Mouse (Mus musculus) retina, postnatal 7 days (tissue): Measurements from ENCODE around the gene Gata3.

ENCODE experiments used
- DNase-seq: peaks from one replicate; pipeline ENCODE4 v3.0.0-alpha.2; 2012; ENCODE audit warnings: low read depth, low spot score

Gata3 gene

GRCm38 (mm10) chr2:9889651-9890183 is at the start of gene Gata3:
TSS of gene Gata3 (minus strand) at chr2:9890034.
- no peak for DNase-seq

DNA sequence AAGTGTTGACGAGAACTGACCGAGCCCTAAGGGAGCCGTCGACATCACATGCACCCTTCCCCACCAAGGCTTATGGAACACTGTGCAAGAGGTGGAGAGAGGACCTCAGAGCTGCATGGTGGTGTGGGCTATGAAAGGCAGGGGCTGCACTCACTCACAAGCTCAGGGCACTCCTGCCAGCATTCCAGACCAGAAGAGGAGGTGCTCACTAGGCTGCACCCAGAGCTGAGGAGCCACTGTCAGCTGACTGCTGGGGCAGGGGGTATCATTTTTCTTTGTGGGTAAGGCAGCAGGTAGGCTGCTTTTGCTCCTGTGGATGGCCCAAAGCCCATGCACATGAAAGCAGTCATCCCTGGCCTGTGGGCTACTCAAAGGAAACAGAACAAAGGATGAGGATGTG is 49.4 kb upstream of the Gata3 start:
- DNase-seq: no peak

GRCm38 (mm10) chr2:9935965-9936364 is 46.1 kb upstream of the Gata3 start:
- DNase-seq: no peak

GRCm38 (mm10) chr2:9926905-9927283 is 37.1 kb upstream of the Gata3 start:
- DNase-seq: no peak

GRCm38 (mm10) chr2:9926194-9926904 is 36.5 kb upstream of the Gata3 start:
- DNase-seq: no peak

- no peak for DNase-seq
Measured at GRCm38 (mm10) chr2:9918691-9919471, 29.0 kb upstream of the Gata3 start.

- no peak for DNase-seq
Measured at GRCm38 (mm10) chr2:9917602-9918001, 27.8 kb upstream of the Gata3 start.

DNA sequence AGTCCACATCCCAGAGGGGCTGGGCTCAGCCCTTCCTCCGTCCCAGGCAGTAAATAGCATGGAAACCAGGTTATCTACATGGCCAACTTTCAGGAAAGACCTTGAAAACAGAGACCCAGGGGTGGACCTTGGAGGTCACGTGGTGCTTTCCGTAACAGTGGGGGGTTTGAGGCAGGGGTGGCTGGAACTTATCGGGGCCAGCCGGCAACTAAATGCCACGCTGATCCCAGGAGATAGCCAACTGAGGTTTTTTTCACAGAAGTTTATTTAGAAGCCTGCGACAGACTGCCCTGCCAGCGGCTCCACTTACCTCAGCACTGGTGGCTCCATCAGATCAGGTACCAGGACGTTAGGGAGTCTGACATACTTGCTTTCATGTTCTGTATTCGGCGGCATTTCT is 16.2 kb upstream of the Gata3 start:
- DNase-seq: no peak

DNA sequence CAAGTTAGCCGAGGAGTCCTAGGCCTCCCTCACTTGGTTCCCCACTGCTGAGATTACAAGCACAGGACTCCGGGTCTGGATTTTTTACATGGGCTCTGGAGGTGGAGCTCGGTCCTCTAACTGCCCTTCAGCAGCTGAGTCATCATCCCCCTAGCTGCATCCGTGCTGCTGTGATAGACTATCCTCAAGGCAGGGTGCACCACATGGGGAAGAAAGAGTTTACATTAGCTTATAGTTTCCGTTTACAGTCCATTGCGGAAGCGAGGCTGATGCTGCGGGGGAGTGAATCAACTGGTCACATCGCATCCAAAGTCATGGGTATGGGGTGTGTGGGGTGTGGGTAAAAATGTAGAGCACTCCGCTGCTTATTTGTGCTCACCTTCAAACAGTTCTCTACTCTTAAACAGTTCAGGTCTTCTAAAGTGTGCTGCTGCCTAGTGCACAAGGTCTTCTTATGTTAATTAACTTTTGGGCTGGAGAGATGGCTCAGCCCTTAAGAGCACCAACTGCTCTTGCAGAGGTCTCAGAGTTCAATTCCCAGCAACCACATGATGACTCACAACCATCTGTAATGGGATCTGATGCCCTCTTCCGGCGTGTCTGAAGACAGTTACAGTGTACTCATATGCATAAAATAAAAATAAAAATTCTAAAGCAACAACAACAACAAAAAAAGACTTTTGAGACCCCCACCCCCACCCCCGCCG is 14.2 kb upstream of the Gata3 start:
- DNase-seq: no peak

- no peak for DNase-seq
Measured at GRCm38 (mm10) chr2:9897846-9898245, 8.0 kb upstream of the Gata3 start.

DNA sequence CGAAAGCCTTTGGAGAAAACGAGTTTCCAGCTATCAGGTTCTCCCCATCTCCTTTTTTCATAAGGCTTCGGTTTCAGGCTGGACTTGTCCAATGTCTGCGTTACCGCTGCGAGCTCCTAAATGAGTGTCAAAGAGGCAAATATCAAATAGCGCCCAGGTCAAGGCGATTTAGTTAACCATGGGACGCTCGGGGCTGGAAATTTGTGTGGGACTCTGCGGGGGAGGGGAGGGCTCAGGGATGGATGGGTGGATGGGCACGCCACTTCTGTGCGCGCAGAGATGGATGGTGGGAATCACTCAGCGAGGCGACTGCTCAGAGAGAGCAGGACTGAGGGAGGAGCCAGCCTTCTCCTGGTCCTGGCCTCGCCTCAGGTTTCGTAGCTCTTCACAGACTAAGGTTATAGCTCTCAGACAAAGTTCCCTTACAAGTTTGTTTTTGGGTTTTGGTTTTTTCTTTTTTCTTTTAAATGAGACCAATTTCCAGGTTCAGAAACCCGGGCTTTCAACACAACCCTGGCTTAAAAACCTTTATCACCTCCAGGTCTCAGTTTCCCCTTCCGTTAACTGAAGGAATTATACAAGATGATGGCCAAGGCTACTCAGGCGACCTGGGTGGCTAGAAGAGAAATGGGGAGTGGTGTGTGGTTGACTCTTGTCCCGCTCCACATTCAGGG is 6.4 kb upstream of the Gata3 start:
- no peak for DNase-seq

- no peak for DNase-seq
Measured at GRCm38 (mm10) chr2:9894836-9895593, 5.2 kb upstream of the Gata3 start.

DNA sequence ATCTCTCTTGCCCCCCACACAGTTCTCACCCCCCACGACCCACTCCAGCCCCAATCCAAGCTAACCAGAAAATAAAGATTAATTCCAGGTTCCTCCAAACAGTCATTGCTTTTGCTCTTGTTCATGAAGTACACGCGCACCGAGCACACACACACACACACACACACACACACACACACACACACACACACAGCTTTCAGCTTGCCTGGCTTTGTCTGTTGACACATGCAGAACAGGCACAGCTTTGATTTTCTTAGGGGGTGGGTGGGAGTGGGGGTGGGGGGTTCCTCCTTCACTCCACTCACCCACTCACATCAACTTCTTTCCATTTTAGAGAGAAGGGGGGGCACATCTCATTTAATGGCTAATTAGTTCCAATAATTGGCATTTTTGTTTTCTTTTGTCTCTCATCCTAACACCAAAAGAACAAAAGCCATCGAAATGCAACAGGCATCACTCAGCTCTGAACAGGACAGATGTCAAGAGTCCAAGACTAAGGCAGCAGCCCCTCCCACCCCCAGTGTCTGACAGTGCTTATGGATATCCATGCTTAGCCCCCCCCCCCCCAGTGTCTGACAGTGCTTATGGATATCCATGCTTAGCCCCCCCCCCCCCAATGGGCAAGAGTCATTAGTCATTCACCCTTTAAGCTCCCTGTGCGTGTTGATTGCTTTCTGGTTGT is 3.6 kb upstream of the Gata3 start:
- DNase-seq: no peak

DNA sequence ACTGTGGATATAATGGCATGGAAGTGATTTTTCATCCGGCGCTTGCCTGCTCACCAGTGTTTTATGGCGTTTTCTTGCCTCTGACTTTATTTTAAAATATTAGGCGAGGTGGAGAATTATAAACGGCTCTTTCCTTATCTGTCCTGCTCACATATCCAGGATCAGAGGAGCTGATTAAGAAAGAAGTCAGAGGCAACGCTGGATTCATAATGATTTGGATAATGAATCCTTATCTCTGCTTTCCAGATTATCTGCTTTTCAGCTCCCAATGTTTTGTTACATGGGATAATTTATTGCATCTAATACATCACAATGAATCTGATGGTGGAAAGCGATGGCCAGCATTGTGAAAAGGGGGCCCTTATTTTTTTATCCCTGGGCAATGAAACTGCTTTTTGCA is 2.7 kb upstream of the Gata3 start:
- DNase-seq: no peak

DNA sequence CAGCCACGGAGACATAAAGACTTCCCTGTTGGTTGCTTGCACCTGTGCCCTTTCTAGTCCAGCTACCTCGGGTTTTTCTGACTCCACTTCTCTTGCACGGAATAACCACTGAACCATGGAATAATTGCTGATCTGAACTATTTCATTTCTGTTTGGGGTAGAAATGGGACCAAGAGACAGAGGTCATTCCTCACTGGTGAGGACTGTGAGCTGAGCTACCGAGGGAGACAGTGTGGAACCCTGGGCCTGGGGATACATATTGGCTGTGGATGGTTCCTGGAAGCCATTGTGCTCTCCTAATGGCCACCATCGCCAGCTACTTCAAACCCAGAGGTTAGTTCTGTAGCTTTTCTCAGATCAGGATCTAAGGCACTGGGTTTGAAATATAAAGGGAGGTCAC is 1.1 kb upstream of the Gata3 start:
- no peak for DNase-seq

- no peak for DNase-seq
Measured at GRCm38 (mm10) chr2:9890251-9890650, 417 bp upstream of the Gata3 start.

GRCm38 (mm10) chr2:9888913-9889650 is 752 bp downstream of the Gata3 start, which contains the start of gene 9230102O04Rik:
TSS of gene 9230102O04Rik (minus strand) at chr2:9889540.
- DNase-seq: no peak

- no peak for DNase-seq
Measured at GRCm38 (mm10) chr2:9887636-9888035, 2.2 kb downstream of the Gata3 start.

DNA sequence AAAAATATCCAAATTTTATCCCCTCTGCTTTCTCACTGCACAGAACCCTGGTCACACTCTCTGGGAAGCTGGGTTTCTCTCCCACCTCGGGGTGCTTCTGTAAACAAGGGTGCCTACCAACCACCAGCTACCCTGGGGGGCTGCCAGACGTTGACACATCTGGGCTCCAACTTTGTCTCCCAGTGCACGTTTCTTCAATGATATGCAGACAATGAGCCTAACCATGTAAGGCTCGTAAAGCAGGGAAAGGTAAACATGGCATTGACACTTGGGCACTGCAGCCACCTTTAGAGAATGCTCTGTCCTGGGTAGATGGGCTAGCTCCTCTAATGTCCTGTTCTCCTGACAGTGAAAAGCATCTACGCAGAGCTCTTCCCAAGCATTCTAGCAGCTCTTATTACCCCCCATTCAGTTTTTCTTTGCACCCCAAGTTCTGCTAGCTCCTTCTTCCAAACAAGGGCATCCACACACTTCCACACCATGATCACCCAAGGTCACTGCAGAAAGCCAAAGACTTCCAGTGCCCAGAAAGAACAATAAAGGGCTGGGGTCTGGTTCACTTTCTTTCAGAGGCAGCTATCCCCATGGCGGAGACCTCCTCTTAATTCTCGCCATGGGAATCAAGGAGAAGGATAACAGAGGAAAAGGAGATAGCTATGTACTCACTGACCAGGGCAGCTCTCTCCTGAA is 2.8 kb downstream of the Gata3 start:
- no peak for DNase-seq
